Mouse (Mus musculus): Measurements from ENCODE around the gene Satb2. TPM values are rescaled to one million over a fixed set of nuclear protein-coding genes. Genes with fewer than 3 reads are reported as not detected.

Gene Satb2
- polyA plus RNA-seq, 1 experiment from 2014 or later: 16.0 TPM

Small RNA genes within 50 kb of the gene (microRNA-seq; reads per million reads assigned to microRNA genes)
- not detected for gene Gm23943 (ENCODE audit: borderline number of aligned reads)

Data from embryonic facial prominence, embryonic 14.5 days (tissue).